Mouse (Mus musculus): ENCODE results near the gene Dlg1.

Dlg1 gene

DNA sequence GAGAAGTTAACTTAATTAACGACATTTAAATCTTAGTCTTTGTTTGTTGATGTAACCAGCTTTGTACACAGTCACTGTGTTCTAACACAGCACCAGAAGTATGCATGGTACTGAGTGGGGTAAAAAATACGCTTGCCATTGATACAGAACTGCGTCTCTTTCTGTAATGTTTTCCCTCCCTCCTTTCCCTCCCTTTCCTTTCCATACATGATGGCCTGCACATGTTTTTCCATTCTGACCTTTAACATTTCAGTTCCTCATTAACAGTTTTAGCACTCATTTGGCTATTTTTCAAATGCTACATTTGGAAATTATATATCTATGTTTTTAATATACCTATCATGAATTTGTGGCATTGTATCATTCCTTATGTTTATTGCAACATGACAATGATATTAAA is 181.0 kb downstream of the Dlg1 start:
- no peak for DNase-seq (ENCODE audit: low spot score)

GRCm38 (mm10) chr16:31846763-31847162 is 183.5 kb downstream of the Dlg1 start:
- no peak for DNase-seq (ENCODE audit: low spot score)

DNA sequence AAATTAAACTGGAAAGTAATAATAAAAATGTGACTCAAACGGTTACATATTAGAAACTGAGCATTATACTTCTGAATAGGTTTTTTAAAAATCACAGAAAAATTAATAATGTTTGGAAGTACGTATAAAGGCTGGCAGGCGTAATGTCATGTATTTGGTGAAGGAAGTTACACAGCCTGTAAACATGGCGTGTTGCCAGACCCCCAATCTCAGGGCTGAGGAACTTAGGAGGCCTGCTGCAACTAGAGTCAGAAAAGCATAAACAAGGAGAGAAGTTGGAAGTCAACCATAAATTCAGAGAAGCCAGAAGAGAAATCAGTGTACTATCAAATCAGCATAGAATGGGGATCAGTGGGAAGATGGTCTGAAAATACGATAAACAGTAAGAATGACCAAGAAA is 200.7 kb downstream of the Dlg1 start:
- DNase-seq (ENCODE audit: low spot score), result peak; percentile 10

DNA sequence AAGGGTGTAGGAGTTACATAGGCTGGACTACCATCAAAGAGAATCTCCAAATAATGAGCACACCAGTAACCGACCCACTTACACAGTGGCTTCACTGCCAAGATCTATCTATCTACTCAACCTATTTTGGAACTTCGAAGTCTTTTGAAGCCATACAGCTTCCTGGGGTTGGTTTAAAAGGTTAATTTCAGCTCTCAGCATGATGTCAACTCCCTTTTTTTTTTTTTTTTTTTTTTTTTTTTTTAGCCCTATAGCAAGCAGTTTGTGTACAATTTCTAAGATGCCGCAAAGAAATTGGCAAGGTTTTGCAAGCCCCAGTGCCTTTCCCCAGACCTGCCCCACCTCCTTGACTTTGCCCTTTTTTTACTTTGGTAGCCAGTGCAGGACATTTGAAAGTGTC is 202.0 kb downstream of the Dlg1 start:
- no peak for DNase-seq (ENCODE audit: low spot score)

- no peak for DNase-seq (ENCODE audit: low spot score)
These were observed 203.7 kb downstream of the Dlg1 start for GRCm38 (mm10) chr16:31866911-31867310.

- no peak for DNase-seq (ENCODE audit: low spot score)
These were observed 204.5 kb downstream of the Dlg1 start for GRCm38 (mm10) chr16:31867736-31868135.

DNA sequence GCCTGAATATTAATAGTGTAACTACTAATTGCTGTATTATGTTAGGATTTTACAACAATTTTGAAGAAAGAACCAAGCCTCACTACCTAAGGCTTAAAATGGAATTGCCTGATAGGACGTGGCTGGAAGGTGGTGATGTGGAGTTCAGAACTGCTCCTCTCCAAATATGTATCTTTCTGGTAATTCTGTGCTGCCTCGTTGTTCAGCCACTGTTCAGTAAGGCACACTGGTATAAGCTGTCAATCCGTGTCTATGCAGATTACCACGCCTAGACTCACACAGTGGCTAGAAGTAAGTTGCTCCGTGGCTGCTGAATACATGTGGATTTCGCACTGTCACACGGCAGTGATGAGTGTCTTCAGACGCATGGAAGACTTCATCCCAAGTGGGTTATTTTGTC is 210.5 kb downstream of the Dlg1 start:
- no peak for DNase-seq (ENCODE audit: low spot score)

DNA sequence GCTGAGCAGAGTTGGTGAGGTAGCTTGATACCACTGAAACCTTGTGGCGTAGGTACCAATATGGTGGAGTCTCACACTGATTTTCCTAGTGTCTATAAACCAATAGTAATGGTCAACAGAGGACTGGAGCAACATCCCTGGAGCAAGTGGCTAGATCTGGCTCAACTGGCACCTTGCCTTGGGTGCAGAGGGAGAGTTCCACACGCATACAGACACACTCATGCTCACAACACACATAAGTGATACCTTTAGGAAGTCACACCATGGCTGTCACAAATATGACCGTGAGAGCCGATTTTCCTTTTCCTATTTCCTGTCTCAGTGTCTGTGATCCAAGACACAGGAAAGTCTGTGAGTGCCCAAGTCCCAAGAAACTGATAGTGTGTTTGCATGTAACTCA is 212.1 kb downstream of the Dlg1 start:
- DNase-seq (ENCODE audit: low spot score), result no peak

- DNase-seq (ENCODE audit: low spot score), result no peak
These were observed 213.1 kb downstream of the Dlg1 start for GRCm38 (mm10) chr16:31876386-31876785.

- no peak for DNase-seq (ENCODE audit: low spot score)
These were observed 214.8 kb downstream of the Dlg1 start for GRCm38 (mm10) chr16:31878052-31878451.

DNA sequence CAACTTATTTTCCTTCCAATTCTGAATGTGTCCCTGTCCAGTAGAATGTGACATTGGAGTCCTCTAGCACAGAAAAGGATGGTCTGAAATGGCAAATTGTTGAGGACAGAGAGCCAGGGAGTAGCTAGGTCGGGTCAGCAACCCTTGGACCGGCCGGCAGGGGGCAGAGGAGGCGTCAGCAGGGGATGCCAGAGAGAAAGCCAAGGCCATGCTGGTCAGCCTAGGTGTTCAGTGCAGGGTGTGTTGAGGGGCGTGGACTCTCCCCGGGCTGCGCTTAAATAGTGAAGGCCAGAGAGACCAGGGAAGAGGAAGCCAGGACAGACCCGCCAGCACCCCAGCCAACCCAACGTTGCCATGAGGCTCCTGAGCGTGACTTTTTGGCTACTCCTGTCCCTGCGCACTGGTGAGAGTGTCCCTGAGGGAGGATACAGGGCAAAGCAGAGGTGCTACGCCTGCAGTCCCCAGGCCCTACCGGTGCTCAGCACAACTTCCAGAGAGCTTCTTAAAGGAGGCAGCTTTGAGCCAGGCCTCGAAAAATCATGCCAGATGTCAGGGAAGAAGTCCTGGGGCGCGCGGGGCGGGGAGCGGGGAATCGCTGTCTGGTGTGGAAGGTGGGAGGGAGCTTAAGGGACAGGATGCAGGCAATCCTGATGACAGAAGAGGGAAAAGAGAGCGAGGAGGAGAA is 215.5 kb downstream of the Dlg1 start, which contains the start of gene Meltf:
Gene Meltf (plus strand): TSS at position 238 of the 685 bp plus-strand sequence.
- DNase-seq (ENCODE audit: low spot score), result peak; percentile 65

DNA sequence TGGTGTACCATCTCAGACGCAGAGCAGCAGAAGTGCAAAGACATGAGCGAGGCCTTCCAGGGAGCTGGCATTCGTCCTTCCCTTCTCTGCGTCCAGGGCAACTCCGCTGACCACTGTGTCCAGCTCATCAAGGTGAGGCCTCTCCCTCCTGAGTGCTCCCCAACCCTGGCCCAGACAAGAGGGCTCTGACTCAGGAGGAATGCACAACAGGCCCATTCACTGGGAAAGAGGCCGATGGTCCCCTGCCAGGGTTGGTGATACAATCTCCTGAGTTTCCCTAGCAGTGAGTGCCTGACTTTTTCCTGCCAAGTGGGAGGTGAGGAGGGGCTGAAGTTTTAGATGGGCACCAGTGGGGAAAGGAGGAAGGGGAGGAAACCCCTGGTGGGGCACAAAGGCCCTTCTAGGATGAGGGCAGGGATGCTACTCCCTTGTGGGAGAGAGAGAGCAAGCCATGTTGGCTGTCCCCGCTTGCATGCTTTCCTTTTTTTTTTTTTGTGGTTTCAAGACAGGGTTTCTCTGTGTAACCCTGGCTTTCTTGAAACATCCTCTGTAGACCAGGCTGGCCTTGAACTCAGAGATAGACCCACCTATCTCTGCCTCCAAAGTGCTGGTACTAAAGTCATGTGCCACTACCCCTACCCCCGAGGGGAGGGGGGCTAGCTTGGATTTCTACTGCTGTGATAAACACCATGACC is 217.1 kb downstream of the Dlg1 start:
- no peak for DNase-seq (ENCODE audit: low spot score)

- no peak for DNase-seq (ENCODE audit: low spot score)
These were observed 219.2 kb downstream of the Dlg1 start for GRCm38 (mm10) chr16:31882381-31882908.

DNA sequence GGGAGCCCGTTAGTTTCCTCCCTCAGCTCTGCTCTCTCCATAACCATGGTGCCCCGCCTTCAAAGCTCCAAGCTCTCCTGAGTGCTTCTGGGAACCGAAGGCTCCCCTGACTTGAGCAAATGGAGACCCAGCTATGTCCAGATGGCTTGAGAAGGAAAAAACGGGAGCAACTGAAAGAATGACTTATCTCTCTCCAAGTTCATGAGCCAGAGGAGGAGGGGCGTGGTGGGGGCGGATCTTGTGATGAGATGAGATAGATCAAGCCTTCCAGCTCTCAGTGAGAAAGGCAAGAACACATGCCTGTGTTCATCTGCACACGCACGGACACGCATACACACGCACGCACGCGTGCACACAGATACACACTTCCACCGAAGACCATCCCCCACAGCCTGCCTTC is 220.1 kb downstream of the Dlg1 start:
- DNase-seq (ENCODE audit: low spot score), result no peak

DNA sequence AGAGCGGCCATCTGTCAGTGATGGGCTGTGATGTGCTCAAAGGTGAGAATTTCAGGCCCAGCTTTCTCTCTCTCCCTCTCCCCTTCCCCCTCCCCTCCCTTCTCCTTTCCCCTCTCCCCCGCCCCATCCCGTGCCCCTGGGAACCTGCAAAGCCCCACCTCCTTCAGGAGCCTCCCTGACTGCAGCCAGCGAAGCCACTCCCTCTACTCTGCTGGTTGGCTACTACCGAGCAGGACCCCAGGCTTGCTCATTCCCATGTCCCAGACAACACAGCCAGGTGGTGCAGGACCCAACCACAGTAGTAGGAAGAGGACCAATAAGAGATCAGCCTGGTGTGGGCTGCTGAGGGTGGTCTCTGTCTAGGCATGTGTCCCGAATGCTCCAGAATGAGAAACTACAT is 220.7 kb downstream of the Dlg1 start:
- DNase-seq (ENCODE audit: low spot score), result no peak

- DNase-seq (ENCODE audit: low spot score), result no peak
These were observed 227.7 kb downstream of the Dlg1 start for GRCm38 (mm10) chr16:31890907-31891306.

- DNase-seq (ENCODE audit: low spot score), result no peak
These were observed 230.3 kb downstream of the Dlg1 start for GRCm38 (mm10) chr16:31893396-31894141.

GRCm38 (mm10) chr16:31896971-31897774 is 233.9 kb downstream of the Dlg1 start:
- no peak for DNase-seq (ENCODE audit: low spot score)

- DNase-seq (ENCODE audit: low spot score), result no peak
These were observed 235.5 kb downstream of the Dlg1 start for GRCm38 (mm10) chr16:31898546-31899326.

DNA sequence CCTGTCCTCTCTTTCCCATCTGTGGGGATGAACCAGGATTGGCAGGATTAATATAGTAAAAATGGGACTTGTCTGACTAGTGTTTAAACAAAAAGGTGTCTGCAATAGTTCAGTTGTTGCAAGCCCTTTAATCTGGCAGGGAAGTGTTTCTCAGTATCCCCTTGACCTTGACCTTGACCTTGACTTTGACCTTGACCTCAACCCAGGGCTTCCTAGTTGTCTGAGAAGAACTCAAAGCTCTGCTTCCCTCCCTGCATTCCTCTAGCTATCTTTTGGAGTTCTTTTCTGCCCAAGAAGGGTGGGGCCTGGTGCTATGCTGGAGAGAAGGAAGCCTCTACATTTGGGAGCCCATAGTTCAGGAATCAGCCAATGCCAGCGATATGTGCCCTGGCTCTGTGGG is 238.6 kb downstream of the Dlg1 start:
- no peak for DNase-seq (ENCODE audit: low spot score)

- no peak for DNase-seq (ENCODE audit: low spot score)
These were observed 240.0 kb downstream of the Dlg1 start for GRCm38 (mm10) chr16:31903239-31903638.

Data from lung, postnatal 25 days (tissue).